Mouse (Mus musculus) hindbrain, embryonic 10.5 days (tissue): ENCODE results near the gene 4931406C07Rik. TPM values are rescaled to one million over a fixed set of nuclear protein-coding genes. Genes with fewer than 3 reads are reported as not detected.

Source experiments
- DNase-seq: peaks from one replicate; pipeline ENCODE4 v3.0.0-alpha.2; 2017; ENCODE audit warnings: low spot score
- H3K27ac ChIP-seq: fragments of 300-500 bp; sonication (generic); 2 replicates; pipeline ENCODE4 v1.5.1; 2016; ENCODE audit warnings: mild to moderate bottlenecking, moderate library complexity
- H3K27me3 ChIP-seq: fragments of 300-500 bp; sonication (generic); 2 replicates; pipeline ENCODE4 v1.6.1; 2016; ENCODE audit warnings: mild to moderate bottlenecking; ENCODE audit not compliant: poor library complexity, insufficient read depth, severe bottlenecking
- H3K36me3 ChIP-seq: fragments of 300-500 bp; sonication (generic); 2 replicates; pipeline ENCODE4 v1.6.1; 2016; ENCODE audit warnings: mild to moderate bottlenecking, moderate library complexity
- H3K4me1 ChIP-seq: fragments of 300-500 bp; sonication (generic); replicated peaks from 2 replicates; pipeline ENCODE4 v1.6.1; 2016; ENCODE audit warnings: mild to moderate bottlenecking
- H3K4me3 ChIP-seq: fragments of 300-500 bp; sonication (generic); 2 replicates; pipeline ENCODE4 v1.5.1; 2016; ENCODE audit warnings: mild to moderate bottlenecking, moderate library complexity
- H3K9me3 ChIP-seq: fragments of 300-500 bp; sonication (generic); 2 replicates; pipeline ENCODE4 v1.6.1; 2016; ENCODE audit warnings: mild to moderate bottlenecking, moderate library complexity
- WGBS: fragments of 180-500 bp; shearing (Covaris S2); methylation state at CpG from one replicate; pipeline ENCODE4 v1.1.7; 2016; 5-methylcytosine and 5-hydroxymethylcytosine counted together
- polyA plus RNA-seq: library from polyadenylated mRNA; unstranded; fragments of >200 nt; fragmentation: Nextera tagmentation; extraction: Ambion mirVana; gene quantifications from 2 replicates; pipeline ENCODE4 v1.2.1, GENCODE M21; 2016

4931406C07Rik gene
- polyA plus RNA-seq, 1 experiment from 2014 or later, result 5.6 TPM

- Histone ChIP-seq H3K36me3 (peaks cover 25% of the 10 kb centered on the region), H3K27me3 (no peaks in the 10 kb centered on the region), H3K9me3 (no peaks in the 10 kb centered on the region), H3K4me3 (peak within 1 kb of the TSS; percentile 84), H3K4me1 (peaks cover 24% of the 10 kb centered on the region), H3K27ac (peak within 1 kb of the TSS; percentile 89)
- 1% methylated on average over 57 of the region's 57 CpGs for WGBS
- peak; percentile 96 for DNase-seq
These were observed 26.4 kb downstream of the 4931406C07Rik start, which contains the start of gene Med17 for GRCm38 (mm10) chr9:15279649-15280490. TSS of gene Med17 (minus strand) at chr9:15279931.

GRCm38 (mm10) chr9:15279139-15279648 is 27.1 kb downstream of the 4931406C07Rik start:
- WGBS, result 9% methylated on average over 19 of the region's 19 CpGs
- DNase-seq, result no peak

GRCm38 (mm10) chr9:15278343-15278742 is 27.9 kb downstream of the 4931406C07Rik start:
- Histone ChIP-seq H3K4me1 (peaks cover 24% of the 10 kb centered on the region), H3K4me3 (no peak overlapping the region), H3K36me3 (peaks cover 40% of the 10 kb centered on the region), H3K27ac (no peak overlapping the region), H3K27me3 (no peaks in the 10 kb centered on the region), H3K9me3 (no peaks in the 10 kb centered on the region)
- WGBS, result 96% methylated on average over 3 of the region's 3 CpGs
- no peak for DNase-seq

More at GRCm38 (mm10) chr9:15279139-15279648, 27.1 kb downstream of the 4931406C07Rik start:
- Histone ChIP-seq H3K4me3 (peak overlapping the region; percentile 84), H3K27ac (peak overlapping the region; percentile 89), H3K4me1 (peaks cover 24% of the 10 kb centered on the region), H3K36me3 (peaks cover 31% of the 10 kb centered on the region), H3K27me3 (no peaks in the 10 kb centered on the region), H3K9me3 (no peaks in the 10 kb centered on the region)

GRCm38 (mm10) chr9:15276855-15277254 is 29.4 kb downstream of the 4931406C07Rik start:
- peaks cover 55% of the 10 kb centered on the region for H3K36me3 ChIP-seq
- DNase-seq, result no peak
- WGBS, result 94% methylated on average over 4 of the region's 4 CpGs
- H3K4me1 ChIP-seq, result peaks cover 24% of the 10 kb centered on the region
- H3K9me3 ChIP-seq, result no peaks in the 10 kb centered on the region
- H3K4me3 ChIP-seq, result no peak overlapping the region
- no peaks in the 10 kb centered on the region for H3K27me3 ChIP-seq
- H3K27ac ChIP-seq, result no peak overlapping the region

GRCm38 (mm10) chr9:15273981-15274380 is 32.3 kb downstream of the 4931406C07Rik start:
- no peak for DNase-seq
- H3K9me3 ChIP-seq, result no peaks in the 10 kb centered on the region
- WGBS, result 95% methylated on average over 2 of the region's 2 CpGs
- H3K36me3 ChIP-seq, result peaks cover 84% of the 10 kb centered on the region
- H3K27ac ChIP-seq, result no peak overlapping the region
- no peak overlapping the region for H3K4me3 ChIP-seq
- H3K27me3 ChIP-seq, result no peaks in the 10 kb centered on the region
- H3K4me1 ChIP-seq, result peaks cover 10% of the 10 kb centered on the region

- no peak overlapping the region for H3K4me3 ChIP-seq
- 95% methylated on average over 10 of the region's 10 CpGs for WGBS
- no peaks in the 10 kb centered on the region for H3K27me3 ChIP-seq
- H3K4me1 ChIP-seq, result no peaks in the 10 kb centered on the region
- no peak overlapping the region for H3K27ac ChIP-seq
- no peaks in the 10 kb centered on the region for H3K9me3 ChIP-seq
- DNase-seq, result no peak
- peaks cover 87% of the 10 kb centered on the region for H3K36me3 ChIP-seq
These were observed 42.8 kb downstream of the 4931406C07Rik start for GRCm38 (mm10) chr9:15263487-15263886.

- no peak for DNase-seq
- no peaks in the 10 kb centered on the region for H3K4me1 ChIP-seq
These were observed 44.3 kb downstream of the 4931406C07Rik start for GRCm38 (mm10) chr9:15261980-15262379.

GRCm38 (mm10) chr9:15256214-15256613 is 50.0 kb downstream of the 4931406C07Rik start:
- Histone ChIP-seq H3K4me3 (no peak overlapping the region), H3K27me3 (no peaks in the 10 kb centered on the region), H3K9me3 (no peaks in the 10 kb centered on the region), H3K4me1 (no peaks in the 10 kb centered on the region), H3K27ac (no peak overlapping the region), H3K36me3 (peaks cover 14% of the 10 kb centered on the region)
- DNase-seq, result no peak
- 82% methylated on average over 3 of the region's 3 CpGs for WGBS

More at GRCm38 (mm10) chr9:15261980-15262379, 44.3 kb downstream of the 4931406C07Rik start:
- Histone ChIP-seq H3K27ac (no peak overlapping the region), H3K9me3 (no peaks in the 10 kb centered on the region), H3K36me3 (peaks cover 72% of the 10 kb centered on the region), H3K27me3 (no peaks in the 10 kb centered on the region), H3K4me3 (no peak overlapping the region)
- 92% methylated on average over 8 of the region's 8 CpGs for WGBS

- WGBS, result 85% methylated on average over 7 of the region's 7 CpGs
- Histone ChIP-seq H3K36me3 (no peaks in the 10 kb centered on the region), H3K4me3 (no peak overlapping the region), H3K4me1 (no peaks in the 10 kb centered on the region), H3K27me3 (no peaks in the 10 kb centered on the region), H3K9me3 (no peaks in the 10 kb centered on the region), H3K27ac (no peak overlapping the region)
- no peak for DNase-seq
These were observed 51.7 kb downstream of the 4931406C07Rik start for GRCm38 (mm10) chr9:15254501-15254900.

- Histone ChIP-seq H3K9me3 (no peaks in the 10 kb centered on the region), H3K4me3 (no peak overlapping the region), H3K27me3 (no peaks in the 10 kb centered on the region), H3K36me3 (no peaks in the 10 kb centered on the region), H3K4me1 (no peaks in the 10 kb centered on the region), H3K27ac (no peak overlapping the region)
- DNase-seq, result no peak
- 73% methylated on average over 7 of the region's 7 CpGs for WGBS
These were observed 54.1 kb downstream of the 4931406C07Rik start for GRCm38 (mm10) chr9:15252196-15252595.

- Histone ChIP-seq H3K27me3 (no peaks in the 10 kb centered on the region), H3K36me3 (no peaks in the 10 kb centered on the region), H3K27ac (no peak overlapping the region), H3K4me1 (no peaks in the 10 kb centered on the region), H3K4me3 (no peak overlapping the region), H3K9me3 (no peaks in the 10 kb centered on the region)
- DNase-seq, result no peak
- 80% methylated on average over 7 of the region's 7 CpGs for WGBS
These were observed 55.9 kb downstream of the 4931406C07Rik start for GRCm38 (mm10) chr9:15250376-15250775.

GRCm38 (mm10) chr9:15245319-15246075 is 60.8 kb downstream of the 4931406C07Rik start:
- WGBS, result 79% methylated on average over 14 of the region's 14 CpGs
- no peak overlapping the region for H3K27ac ChIP-seq
- H3K27me3 ChIP-seq, result peaks cover 3% of the 10 kb centered on the region
- H3K4me3 ChIP-seq, result no peak overlapping the region
- no peaks in the 10 kb centered on the region for H3K36me3 ChIP-seq
- H3K4me1 ChIP-seq, result no peaks in the 10 kb centered on the region
- H3K9me3 ChIP-seq, result no peaks in the 10 kb centered on the region
- DNase-seq, result no peak

GRCm38 (mm10) chr9:15242130-15242529 is 64.1 kb downstream of the 4931406C07Rik start:
- H3K4me1 ChIP-seq, result peaks cover 20% of the 10 kb centered on the region
- H3K4me3 ChIP-seq, result no peak overlapping the region
- H3K27ac ChIP-seq, result no peak overlapping the region
- H3K36me3 ChIP-seq, result no peaks in the 10 kb centered on the region
- H3K27me3 ChIP-seq, result peaks cover 26% of the 10 kb centered on the region
- WGBS, result 89% methylated on average over 1 of the region's 1 CpGs
- H3K9me3 ChIP-seq, result no peaks in the 10 kb centered on the region
- DNase-seq, result no peak
